Comparison of ENCODE assay signal across 9 mouse cellular contexts in genomic region chr10:71158940-71159675, GRCm38 (mm10). TPM values are rescaled to one million over a fixed set of nuclear protein-coding genes. Genes with fewer than 3 reads are reported as not detected.
DNase-seq lines count a peak whose midpoint lies in the region; ATAC-seq and TF ChIP-seq lines count a peak whose summit lies in the region.
"Had no signal": no experiment of that assay in that cellular context is flagged by ENCODE, and none has a peak within 500 bp of the region (broad histone marks: within the 10 kb centered on the region; RNA-seq: fewer than 3 reads in every experiment).

No protein-coding gene starts in this region.

- intact Hi-C loops in heart, postnatal 36 days (cut with DNase I) = no loop called here

- ATAC-seq in G1E (ENCODE audit: extremely low read depth, insufficient number of reproducible peaks, low FRiP score, poor library complexity, severe bottlenecking) = no peak

- no peak for DNase-seq in G1E (ENCODE audit: low spot score)
- DNase-seq in adrenal gland, postnatal 25 days = peak; percentile 57
- peak; percentile 40 for DNase-seq in forelimb bud, embryonic 11.5 days (ENCODE audit: low read depth, low spot score)
- peak; percentile 55 to 67 for DNase-seq in heart, postnatal 36 days
- DNase-seq in layer of hippocampus, postnatal 14 days (ENCODE audit: low spot score in 2 of 2) = peak; percentile 15 to 19
- DNase-seq in lung, postnatal 25 days (ENCODE audit: low spot score) = peak; percentile 48
- peak; percentile 27 for DNase-seq in right cerebral cortex, postnatal 25 days
- no peak for DNase-seq in B cell, adult 2 months

- H3K4me1 ChIP-seq in G1E (ENCODE audit: insufficient read depth, low read depth, low read length) = no peaks in the 10 kb centered on the region

- H3K4me3 ChIP-seq in G1E (ENCODE audit: low read depth, low read length) = peak overlapping the region; percentile 16; the same call in 1 of the 2 replicates

- TF ChIP-seq CTCF in G1E (IDR thresholded peaks at IDR 0.05; ENCODE audit: low read depth, low read length) = no peak

- no peaks in the 10 kb centered on the region for H3K27me3 ChIP-seq in G1E (ENCODE audit: insufficient read depth, low read length)

- peaks cover 52% of the 10 kb centered on the region for H3K9me3 ChIP-seq in G1E (replicated peaks)

- no peaks in the 10 kb centered on the region for H3K36me3 ChIP-seq in G1E (replicated peaks)

RNA-seq across cellular contexts. Expression of gene Bicc1, which starts 0.4 kb away (rescaled TPM):
- total RNA-seq in G1E (2014; fragmentation: Nextera tagmentation) (not detected in 2 replicates), G1E (2017) (0.16 TPM in 1 of 2 replicates, not detected in the other)
- polyA plus RNA-seq in G1E (2012) = not detected in 2 replicates
- 13.1 and 14.0 TPM in 2 replicates for total RNA-seq in adrenal gland, postnatal 25 days (2021)
- total RNA-seq in heart, postnatal 36 days (2021) = 10 to 100 TPM; 16.4 to 22.2 TPM
- 1 to 10 TPM; 5.0 to 5.7 TPM for total RNA-seq in layer of hippocampus, postnatal 14 days (2021)
- total RNA-seq: common myeloid progenitor, adult 5-6 weeks had no signal

Comparison
In these comparisons a context has a peak if more than half of its experiments do, and no peak if none do; other contexts are left out.
1. DNase-seq: peak in adrenal gland, postnatal 25 days (single experiment), forelimb bud, embryonic 11.5 days (single experiment), heart, postnatal 36 days (2 of 2), layer of hippocampus, postnatal 14 days (2 of 2), lung, postnatal 25 days (single experiment) and right cerebral cortex, postnatal 25 days (single experiment); none in G1E (single experiment) and B cell, adult 2 months (0 of 2).
2. RNA of gene Bicc1, which starts 0.4 kb away (total RNA-seq): 16.4 to 22.2 TPM in heart, postnatal 36 days, 13.1 to 14.0 TPM in adrenal gland, postnatal 25 days and 5.0 to 5.7 TPM in layer of hippocampus, postnatal 14 days; 0.16 TPM in G1E; every median in the first group is over 4 times any median in the second.